Mouse (Mus musculus): ENCODE results near the gene Gm47985.

GRCm38 (mm10) chr1:151168637-151169036, 13.7 kb upstream of the Gm47985 start:
- no peak for TF ChIP-seq CTCF (IDR thresholded peaks at IDR 0.05; ENCODE audit: extremely low read depth, insufficient read depth, insufficient read length, insufficient replicate concordance)
- no peak for TF ChIP-seq POLR2A (IDR thresholded peaks at IDR 0.05; ENCODE audit: low read depth, low read length)

Data from spleen, adult 2 months (tissue).